Mouse (Mus musculus) midbrain, embryonic 14.5 days (tissue): ENCODE measurements at regions not wholly inside any gene's neighbourhood (a gene's known extent, or its start where the extent isn't known, plus 50 kb on each side); places are given as distances from the start of the nearest gene placed in this dataset.
"Not testable (repeated sequence)": the region's sequence is repeated elsewhere in the genome, so short reads cannot be mapped to it uniquely, and the experiment has no call there.

ENCODE experiments used
- ATAC-seq: fragments of 200-750 bp; cut with Nextera tagmentation; 2 replicates; pipeline ENCODE4 v1.8.0; 2017; ENCODE audit warnings: moderate number of reproducible peaks, moderate library complexity; ENCODE audit not compliant: low FRiP score, low TSS enrichment
- DNase-seq: peaks from one replicate; pipeline ENCODE4 v3.0.0-alpha.2; 2015
- H3K27ac ChIP-seq: fragments of 300-500 bp; sonication (generic); replicated peaks from 2 replicates; pipeline ENCODE4 v1.5.1; 2014; ENCODE audit warnings: mild to moderate bottlenecking, low read depth, low read length, moderate library complexity
- H3K27me3 ChIP-seq: fragments of 300-500 bp; sonication (generic); 2 replicates; pipeline ENCODE4 v1.6.1; 2014; ENCODE audit warnings: low read length, control low read depth, mixed read lengths; ENCODE audit not compliant: control insufficient read depth, insufficient read depth
- H3K36me3 ChIP-seq: fragments of 300-500 bp; sonication (generic); 2 replicates; pipeline ENCODE4 v1.6.1; 2014; ENCODE audit warnings: low read length, control low read depth; ENCODE audit not compliant: control insufficient read depth, insufficient read depth
- H3K4me1 ChIP-seq: fragments of 300-500 bp; sonication (generic); 2 replicates; pipeline ENCODE4 v1.6.1; 2014; ENCODE audit warnings: mild to moderate bottlenecking, antibody characterized with exemption, low read length, control low read depth; ENCODE audit not compliant: control insufficient read depth, insufficient read depth
- H3K4me2 ChIP-seq: fragments of 300-500 bp; sonication (generic); 2 replicates; pipeline ENCODE4 v1.6.1; 2014; ENCODE audit warnings: mild to moderate bottlenecking, low read length, moderate library complexity
- H3K4me3 ChIP-seq: fragments of 300-500 bp; sonication (generic); replicated peaks from 2 replicates; pipeline ENCODE4 v1.5.1; 2014; ENCODE audit warnings: low read depth, low read length
- H3K9ac ChIP-seq: fragments of 300-500 bp; sonication (generic); replicated peaks from 2 replicates; pipeline ENCODE4 v1.6.1; 2014; ENCODE audit warnings: mild to moderate bottlenecking, low read length, moderate library complexity
- H3K9me3 ChIP-seq: fragments of 300-500 bp; sonication (generic); 2 replicates; pipeline ENCODE4 v1.6.1; 2016; ENCODE audit warnings: low read length, control low read depth, mixed read lengths; ENCODE audit not compliant: control insufficient read depth
- whole genome bisulfite sequencing: fragments of 180-500 bp; shearing (Covaris S2); extraction: QIAGEN DNeasy Blood & Tissue Kit; methylation state at CpG from one replicate; pipeline ENCODE4 v1.1.7; 2014; 5-methylcytosine and 5-hydroxymethylcytosine counted together

DNA sequence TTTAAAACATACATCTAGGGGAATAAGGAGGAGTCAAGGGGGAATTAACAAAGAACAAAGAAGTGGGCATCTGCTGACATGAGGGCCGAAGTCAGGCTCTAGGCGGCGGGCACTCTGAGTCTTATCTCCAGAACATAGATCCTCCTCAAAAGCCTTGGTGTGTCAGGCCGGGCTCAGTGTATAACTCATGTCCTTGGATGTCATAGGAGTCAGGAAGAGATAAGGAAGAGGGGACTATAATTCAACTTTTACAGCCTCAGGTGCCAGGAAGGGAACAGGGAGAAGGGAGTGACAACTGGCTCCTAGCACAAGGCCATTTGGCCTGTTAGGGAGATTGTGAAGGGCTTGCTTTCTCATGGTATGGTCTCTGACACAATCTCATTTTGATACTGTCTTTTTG lies 185.9 kb upstream of the Ube2e2 start:
- not testable (repeated sequence) for H3K4me3 ChIP-seq, H3K4me2 ChIP-seq, H3K4me1 ChIP-seq, ATAC-seq, H3K27me3 ChIP-seq, H3K9ac ChIP-seq, H3K9me3 ChIP-seq, H3K27ac ChIP-seq, DNase-seq, H3K36me3 ChIP-seq
- WGBS, result 89% methylated on average over 4 of the region's 4 CpGs

GRCm38 (mm10) chr14:19041984-19042760 lies 148.1 kb upstream of the Ube2e2 start:
- WGBS, result 3% methylated on average over 49 of the region's 49 CpGs
- H3K27ac ChIP-seq, result no peak overlapping the region

GRCm38 (mm10) chr14:19020102-19020501 lies 126.0 kb upstream of the Ube2e2 start:
- H3K4me1 ChIP-seq, result no peaks in the 10 kb centered on the region
- no peaks in the 10 kb centered on the region for H3K9me3 ChIP-seq
- H3K4me2 ChIP-seq, result no peak overlapping the region
- WGBS, result 42% methylated on average over 2 of the region's 2 CpGs
- DNase-seq (no peak), ATAC-seq (no peak)
- no peak overlapping the region for H3K27ac ChIP-seq
- H3K9ac ChIP-seq, result no peak overlapping the region
- no peaks in the 10 kb centered on the region for H3K36me3 ChIP-seq
- no peak overlapping the region for H3K4me3 ChIP-seq
- no peaks in the 10 kb centered on the region for H3K27me3 ChIP-seq

More at GRCm38 (mm10) chr14:19041984-19042760, 148.1 kb upstream of the Ube2e2 start:
- Histone ChIP-seq H3K9me3 (peaks cover 3% of the 10 kb centered on the region; the same call in 1 of the 2 replicates), H3K4me1 (no peaks in the 10 kb centered on the region), H3K4me3 (peak overlapping the region; percentile 55), H3K27me3 (no peaks in the 10 kb centered on the region), H3K36me3 (no peaks in the 10 kb centered on the region), H3K4me2 (peak overlapping the region; percentile 92), H3K9ac (peak overlapping the region; percentile 60)
- DNase-seq (peak; percentile 86), ATAC-seq (peak; percentile 88)

DNA sequence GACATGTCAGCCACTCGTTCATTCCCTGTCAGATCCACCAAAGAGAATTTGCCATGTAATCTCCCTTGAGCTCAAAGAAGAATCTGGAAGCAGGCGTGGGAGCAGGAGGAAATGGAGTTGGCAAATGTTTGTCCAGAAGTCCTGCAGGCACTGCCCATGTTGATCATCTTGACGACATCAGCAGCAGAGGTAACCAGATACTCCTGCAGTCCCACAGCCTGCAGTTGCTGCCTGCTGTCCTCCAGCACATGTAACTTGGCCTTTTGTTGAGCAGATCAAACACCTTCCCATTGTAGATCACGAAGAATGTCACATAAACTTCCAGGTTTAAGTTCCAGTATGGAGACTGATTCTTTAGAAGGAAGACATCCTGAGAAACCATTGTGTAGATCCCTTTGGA lies 121.3 kb upstream of the Ube2e2 start:
- no peak overlapping the region for H3K27ac ChIP-seq
- H3K36me3 ChIP-seq, result no peaks in the 10 kb centered on the region
- H3K4me1 ChIP-seq, result no peaks in the 10 kb centered on the region
- H3K4me3 ChIP-seq, result no peak overlapping the region
- no peaks in the 10 kb centered on the region for H3K9me3 ChIP-seq
- H3K9ac ChIP-seq, result no peak overlapping the region
- H3K27me3 ChIP-seq, result no peaks in the 10 kb centered on the region
- no peak overlapping the region for H3K4me2 ChIP-seq
- ATAC-seq, result no peak
- no peak for DNase-seq
- 74% methylated on average over 4 of the region's 4 CpGs for WGBS

DNA sequence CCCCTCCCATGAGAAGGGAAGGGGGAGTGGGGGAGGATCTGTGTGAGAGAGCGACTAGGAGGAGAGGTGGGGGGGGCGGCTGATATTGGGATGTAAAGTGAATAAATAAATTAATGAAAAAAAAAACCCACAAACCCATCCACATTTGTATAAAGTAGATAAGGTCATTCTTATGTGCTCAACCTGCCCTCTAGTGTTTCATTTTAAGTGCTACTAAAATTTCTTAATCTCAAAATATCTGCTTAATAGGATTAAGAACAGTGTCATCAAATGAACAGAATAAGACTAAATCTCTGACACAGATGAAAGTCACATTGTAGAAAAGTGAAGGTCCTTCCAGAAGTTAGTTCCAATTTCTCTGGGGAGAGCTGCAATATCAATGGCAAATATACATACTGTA lies 119.5 kb upstream of the Ube2e2 start:
- not testable (repeated sequence) for H3K36me3 ChIP-seq, H3K27ac ChIP-seq, H3K9ac ChIP-seq, H3K4me3 ChIP-seq, ATAC-seq, H3K27me3 ChIP-seq, H3K4me2 ChIP-seq, H3K9me3 ChIP-seq, H3K4me1 ChIP-seq
- DNase-seq, result peak; percentile 1
- 88% methylated on average over 2 of the region's 2 CpGs for WGBS

DNA sequence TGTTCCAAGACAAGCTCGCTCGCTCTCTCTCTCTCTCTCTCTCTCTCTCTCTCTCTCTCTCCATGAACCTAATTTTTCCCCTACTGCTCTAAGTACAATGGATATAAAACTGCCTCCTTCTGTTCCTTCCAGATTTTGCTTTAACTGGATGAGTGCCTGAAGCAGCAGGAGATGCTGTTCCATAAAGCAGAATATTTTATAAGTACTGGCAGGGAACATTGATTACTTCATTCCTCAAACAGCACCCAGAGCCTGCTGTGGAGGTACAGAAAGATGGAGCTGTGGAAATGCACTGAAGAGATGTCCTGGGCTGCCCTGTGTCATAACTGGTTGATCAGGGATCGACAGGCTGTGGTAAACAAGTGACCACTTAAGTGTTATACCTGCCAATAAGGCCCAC lies 89.8 kb upstream of the Ube2e2 start:
- 90% methylated on average over 3 of the region's 3 CpGs for WGBS
- no peaks in the 10 kb centered on the region for H3K9me3 ChIP-seq
- no peak for ATAC-seq
- no peaks in the 10 kb centered on the region for H3K36me3 ChIP-seq
- H3K9ac ChIP-seq, result no peak overlapping the region
- no peak overlapping the region for H3K27ac ChIP-seq
- no peaks in the 10 kb centered on the region for H3K27me3 ChIP-seq
- H3K4me1 ChIP-seq, result no peaks in the 10 kb centered on the region
- H3K4me3 ChIP-seq, result no peak overlapping the region
- no peak overlapping the region for H3K4me2 ChIP-seq
- no peak for DNase-seq

DNA sequence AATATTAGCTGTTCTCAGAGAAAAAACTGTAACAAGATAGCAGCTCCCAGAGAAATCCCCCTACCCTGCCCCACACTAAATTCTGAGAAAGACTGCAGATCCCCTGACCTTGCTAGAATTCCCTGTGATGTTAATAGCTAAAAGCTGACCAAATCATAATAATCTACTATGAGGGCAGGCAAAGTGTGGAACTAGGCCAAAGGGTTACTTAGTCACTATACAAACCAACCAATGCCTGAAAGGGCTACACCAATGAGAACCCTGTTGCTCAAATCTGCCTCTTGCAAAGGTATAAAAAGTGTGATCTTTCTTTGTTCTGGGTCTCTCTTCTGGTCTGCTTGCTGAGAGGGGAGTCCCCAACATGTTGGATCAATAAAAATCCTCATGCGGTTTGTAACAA lies 69.8 kb upstream of the Ube2e2 start:
- Histone ChIP-seq H3K36me3 (no peaks in the 10 kb centered on the region), H3K4me2 (no peak overlapping the region), H3K4me3 (no peak overlapping the region), H3K9me3 (no peaks in the 10 kb centered on the region), H3K27ac (no peak overlapping the region), H3K4me1 (no peaks in the 10 kb centered on the region), H3K27me3 (no peaks in the 10 kb centered on the region), H3K9ac (no peak overlapping the region)
- ATAC-seq, result no peak
- WGBS, result 92% methylated on average over 1 of the region's 1 CpGs
- no peak for DNase-seq

- Histone ChIP-seq H3K9ac (no peak overlapping the region), H3K9me3 (no peaks in the 10 kb centered on the region), H3K4me3 (no peak overlapping the region), H3K4me1 (no peaks in the 10 kb centered on the region), H3K27ac (no peak overlapping the region), H3K4me2 (no peak overlapping the region), H3K36me3 (no peaks in the 10 kb centered on the region), H3K27me3 (no peaks in the 10 kb centered on the region)
- 94% methylated on average over 2 of the region's 2 CpGs for WGBS
- ATAC-seq (no peak), DNase-seq (no peak)
These were observed 69.2 kb upstream of the Ube2e2 start for GRCm38 (mm10) chr14:18963287-18963686.
